In genomic region chr12:14301676-14302365, GRCm38 (mm10) we compare ENCODE assay signal across 13 mouse cellular contexts.
A peak's percentile ranks its signal among the peaks of the same experiment; 100 is the strongest.
DNase-seq lines count a peak whose midpoint lies in the region; ATAC-seq and TF ChIP-seq lines count a peak whose summit lies in the region.
"Had no signal": no experiment of that assay in that cellular context is flagged by ENCODE, and none has a peak within 500 bp of the region (broad histone marks: within the 10 kb centered on the region; RNA-seq: fewer than 3 reads in every experiment).

No protein-coding gene starts in this region.

- no peak for TF ChIP-seq POLR2A in kidney, adult 2 months (IDR thresholded peaks at IDR 0.05; ENCODE audit: low read depth, low read length)

- 0 out of 2 replicates have a peak overlapping the region, but pooled peaks have one; percentile 2 for H3K27ac ChIP-seq in embryonic facial prominence, embryonic 12.5 days
- no peak overlapping the region for H3K27ac ChIP-seq in heart, embryonic 11.5 days (ENCODE audit: low read depth, low read length)
- H3K27ac ChIP-seq in hindbrain, embryonic 10.5 days: no peak overlapping the region
- no peak overlapping the region for H3K27ac ChIP-seq in kidney, adult 2 months (ENCODE audit: insufficient read depth, low read depth, low read length)
- H3K27ac ChIP-seq: forebrain, embryonic 15.5 days; heart, embryonic 13.5 days had no signal

- H3K4me1 ChIP-seq in embryonic facial prominence, embryonic 12.5 days: peaks cover 5% of the 10 kb centered on the region; the same call in 1 of the 2 replicates
- no peaks in the 10 kb centered on the region for H3K4me1 ChIP-seq in heart, embryonic 11.5 days (ENCODE audit: control insufficient read depth, insufficient read depth, low read length)
- H3K4me1 ChIP-seq in hindbrain, embryonic 10.5 days (replicated peaks): no peaks in the 10 kb centered on the region
- no peaks in the 10 kb centered on the region for H3K4me1 ChIP-seq in kidney, adult 2 months (ENCODE audit: control insufficient read depth, insufficient read depth, low read length)
- H3K4me1 ChIP-seq: forebrain, embryonic 15.5 days; heart, embryonic 13.5 days had no signal

- ATAC-seq in embryonic facial prominence, embryonic 12.5 days (ENCODE audit: insufficient number of reproducible peaks, insufficient read depth, low FRiP score, low TSS enrichment): no peak
- ATAC-seq in heart, embryonic 11.5 days (replicated peaks; ENCODE audit: insufficient number of reproducible peaks, low FRiP score, low TSS enrichment): no peak
- ATAC-seq: forebrain, embryonic 15.5 days had no signal

- H3K36me3 ChIP-seq in embryonic facial prominence, embryonic 12.5 days: no peaks in the 10 kb centered on the region
- H3K36me3 ChIP-seq in heart, embryonic 11.5 days (ENCODE audit: control insufficient read depth, insufficient read depth, low read length): no peaks in the 10 kb centered on the region
- H3K36me3 ChIP-seq in hindbrain, embryonic 10.5 days: no peaks in the 10 kb centered on the region
- no peaks in the 10 kb centered on the region for H3K36me3 ChIP-seq in kidney, adult 2 months (ENCODE audit: control insufficient read depth, insufficient read depth, low read length)
- H3K36me3 ChIP-seq: forebrain, embryonic 15.5 days; heart, embryonic 13.5 days had no signal

- no peak overlapping the region for H3K4me2 ChIP-seq in embryonic facial prominence, embryonic 12.5 days (replicated peaks)
- H3K4me2 ChIP-seq in heart, embryonic 11.5 days: no peak overlapping the region
- H3K4me2 ChIP-seq: forebrain, embryonic 15.5 days; heart, embryonic 13.5 days had no signal

- TF ChIP-seq CTCF in kidney, adult 2 months (conservative IDR thresholded peaks at IDR 0.05; ENCODE audit: insufficient read depth, insufficient read length, low read depth, low read length): no peak

- DNase-seq in urinary bladder, postnatal 14 days (ENCODE audit: low spot score): peak; percentile 22
- DNase-seq in urinary bladder, postnatal 10 days (ENCODE audit: low spot score): no peak
- peak; percentile 11 for DNase-seq in lung, postnatal 10 days
- DNase-seq in hindbrain, embryonic 10.5 days (ENCODE audit: low spot score): no peak
- DNase-seq in kidney, adult 2 months: no peak
- DNase-seq: cerebellum, adult 11 months; gastrocnemius, postnatal 36 days; kidney, adult 18-20 months; thymus, adult 18-20 months had no signal

- 55% methylated on average over 2 of the region's 2 CpGs for WGBS in embryonic facial prominence, embryonic 12.5 days
- WGBS in heart, embryonic 11.5 days (ENCODE audit: insufficient replicate concordance): 68% methylated on average over 2 of the region's 2 CpGs
- 84% methylated on average over 2 of the region's 2 CpGs for WGBS in hindbrain, embryonic 10.5 days
- 52% methylated on average over 2 of the region's 2 CpGs for WGBS in kidney, adult 2 months

- H3K9me3 ChIP-seq in embryonic facial prominence, embryonic 12.5 days: no peaks in the 10 kb centered on the region
- no peaks in the 10 kb centered on the region for H3K9me3 ChIP-seq in heart, embryonic 11.5 days (replicated peaks; ENCODE audit: control insufficient read depth, low read length)
- no peaks in the 10 kb centered on the region for H3K9me3 ChIP-seq in hindbrain, embryonic 10.5 days
- H3K9me3 ChIP-seq: forebrain, embryonic 15.5 days; heart, embryonic 13.5 days had no signal

- no peaks in the 10 kb centered on the region for H3K27me3 ChIP-seq in embryonic facial prominence, embryonic 12.5 days
- H3K27me3 ChIP-seq in heart, embryonic 11.5 days (ENCODE audit: control insufficient read depth, insufficient read depth, low read length): no peaks in the 10 kb centered on the region
- H3K27me3 ChIP-seq in hindbrain, embryonic 10.5 days (ENCODE audit: insufficient read depth, poor library complexity, severe bottlenecking): no peaks in the 10 kb centered on the region
- no peaks in the 10 kb centered on the region for H3K27me3 ChIP-seq in kidney, adult 2 months (replicated peaks; ENCODE audit: control insufficient read depth, insufficient read depth, low read length)
- H3K27me3 ChIP-seq: forebrain, embryonic 15.5 days; heart, embryonic 13.5 days had no signal

- no peak overlapping the region for H3K4me3 ChIP-seq in embryonic facial prominence, embryonic 12.5 days
- no peak overlapping the region for H3K4me3 ChIP-seq in heart, embryonic 11.5 days (ENCODE audit: low read depth, low read length)
- no peak overlapping the region for H3K4me3 ChIP-seq in hindbrain, embryonic 10.5 days
- H3K4me3 ChIP-seq in kidney, adult 2 months (ENCODE audit: insufficient read depth, low read depth, low read length): no peak overlapping the region
- H3K4me3 ChIP-seq: forebrain, embryonic 15.5 days; heart, embryonic 13.5 days had no signal

- H3K9ac ChIP-seq in embryonic facial prominence, embryonic 12.5 days: no peak overlapping the region
- H3K9ac ChIP-seq in heart, embryonic 11.5 days (ENCODE audit: low read depth, low read length): no peak overlapping the region
- H3K9ac ChIP-seq: forebrain, embryonic 15.5 days; heart, embryonic 13.5 days had no signal

Comparison
In these comparisons a context has a peak if more than half of its experiments do, and no peak if none do; other contexts are left out.
1. DNase-seq: peak in urinary bladder, postnatal 14 days (single experiment) and lung, postnatal 10 days (single experiment); none in urinary bladder, postnatal 10 days (single experiment), hindbrain, embryonic 10.5 days (single experiment) and kidney, adult 2 months (single experiment).